ENCODE assay signal across 8 mouse cellular contexts in the genomic region with DNA sequence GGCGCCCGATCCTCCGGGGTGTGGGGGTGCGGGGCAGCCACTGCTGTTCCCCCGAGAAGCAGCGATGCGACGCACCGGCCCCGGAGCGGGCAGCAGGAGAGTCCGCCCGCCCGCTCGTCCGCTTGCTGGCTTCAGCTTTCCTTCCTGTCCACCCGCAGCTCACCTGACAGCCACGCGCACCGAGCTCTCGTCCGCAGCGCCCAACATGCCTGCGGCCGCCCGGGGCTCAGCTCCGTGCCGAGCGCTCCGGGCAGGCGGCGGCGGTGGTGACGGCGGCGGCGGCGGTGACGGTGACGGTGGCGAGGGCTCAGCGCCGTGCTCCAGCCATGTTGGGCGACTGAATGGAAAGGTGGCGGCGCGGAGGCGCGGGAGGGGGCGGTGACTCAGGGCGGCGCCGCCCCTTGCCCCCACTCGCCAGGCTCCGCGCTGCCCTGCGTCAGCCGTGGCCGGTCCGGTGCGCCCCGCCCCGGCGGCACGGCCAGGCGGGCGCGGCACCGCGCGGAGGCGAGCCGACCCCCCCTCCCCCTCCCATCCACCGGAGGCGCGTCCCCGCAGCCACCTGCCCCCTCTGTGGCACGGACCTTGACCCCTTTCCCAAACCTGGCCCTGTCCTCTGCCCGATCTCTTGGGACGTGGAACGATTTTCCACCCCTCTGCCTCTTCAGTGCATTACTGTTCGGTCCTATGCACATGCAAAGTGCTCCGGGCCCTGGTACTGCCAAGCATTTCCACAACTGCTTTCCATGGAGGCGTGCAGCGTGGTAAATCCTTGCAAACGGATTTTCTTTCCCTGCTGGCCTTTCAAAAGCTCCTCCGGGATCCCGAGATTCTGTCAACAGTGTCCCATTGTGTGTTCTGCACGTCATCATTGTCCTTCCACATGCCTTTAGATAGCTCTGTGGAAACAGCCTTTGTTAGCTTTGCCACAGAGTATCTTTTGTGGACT. TPM values are rescaled to one million over a fixed set of nuclear protein-coding genes. Genes with fewer than 3 reads are reported as not detected.
DNase-seq lines count a peak whose midpoint lies in the region; ATAC-seq and TF ChIP-seq lines count a peak whose summit lies in the region.

A gene (minus strand): TSS at position 453 of the 946 bp plus-strand sequence.

- peak within 1 kb of the TSS; percentile 98 for H3K4me3 ChIP-seq in forebrain, embryonic 15.5 days
- peak within 1 kb of the TSS; percentile 75 for H3K4me3 ChIP-seq in heart, postnatal 0 days (ENCODE audit: low read depth, low read length)
- H3K4me3 ChIP-seq in liver, embryonic 12.5 days = peak within 1 kb of the TSS; percentile 72

- no peak for TF ChIP-seq CTCF in heart, postnatal 0 days (IDR thresholded peaks at IDR 0.05; ENCODE audit: low read depth)

- peak within 1 kb of the TSS; percentile 99 for H3K9ac ChIP-seq in forebrain, embryonic 15.5 days (replicated peaks)
- H3K9ac ChIP-seq in heart, postnatal 0 days (replicated peaks; ENCODE audit: low read depth, low read length) = peak within 1 kb of the TSS; percentile 65
- H3K9ac ChIP-seq in liver, embryonic 12.5 days = peak within 1 kb of the TSS; percentile 75

- DNase-seq in ES-CJ7 (ENCODE audit: low read depth, low spot score) = peak; percentile 39
- DNase-seq in heart, postnatal 0 days (ENCODE audit: low spot score) = peak; percentile 75
- DNase-seq in kidney, postnatal 36 days = peak; percentile 77 to 88
- peak; percentile 80 for DNase-seq in neural tube, embryonic 10.5 days (ENCODE audit: extremely low spot score, low spot score)
- peak; percentile 58 for DNase-seq in testis, postnatal 14 days (ENCODE audit: low spot score)

- peak within 1 kb of the TSS; percentile 59 for H3K4me2 ChIP-seq in forebrain, embryonic 15.5 days (replicated peaks)
- H3K4me2 ChIP-seq in heart, postnatal 0 days (ENCODE audit: low read depth, low read length) = peak within 1 kb of the TSS; percentile 95
- H3K4me2 ChIP-seq in liver, embryonic 12.5 days = peak within 1 kb of the TSS; percentile 95

- H3K4me1 ChIP-seq in forebrain, embryonic 15.5 days = peaks cover 54% of the 10 kb centered on the region
- no peaks in the 10 kb centered on the region for H3K4me1 ChIP-seq in heart, postnatal 0 days (ENCODE audit: control insufficient read depth, insufficient read depth)
- 0 out of 2 replicates have a peak, but pooled peaks cover 9% of the 10 kb centered on the region for H3K4me1 ChIP-seq in liver, embryonic 12.5 days

- H3K27me3 ChIP-seq in forebrain, embryonic 15.5 days = no peaks in the 10 kb centered on the region
- H3K27me3 ChIP-seq in heart, postnatal 0 days (ENCODE audit: control insufficient read depth, insufficient read depth, low read length) = no peaks in the 10 kb centered on the region
- peaks cover 23% of the 10 kb centered on the region for H3K27me3 ChIP-seq in liver, embryonic 12.5 days (replicated peaks)

- under 1% methylated on average over 84 of the region's 89 CpGs for WGBS in forebrain, embryonic 15.5 days
- under 1% methylated on average over 62 of the region's 89 CpGs for WGBS in heart, postnatal 0 days
- 3% methylated on average over 76 of the region's 89 CpGs for WGBS in liver, embryonic 12.5 days (ENCODE audit: insufficient replicate concordance)

- no peaks in the 10 kb centered on the region for H3K9me3 ChIP-seq in forebrain, embryonic 15.5 days
- no peaks in the 10 kb centered on the region for H3K9me3 ChIP-seq in heart, postnatal 0 days (replicated peaks; ENCODE audit: control insufficient read depth, low read length)
- H3K9me3 ChIP-seq in liver, embryonic 12.5 days (replicated peaks) = no peaks in the 10 kb centered on the region

- peak; percentile 93 for ATAC-seq in cerebellum, adult (ENCODE audit: insufficient number of reproducible peaks, low FRiP score, low TSS enrichment)
- peak; percentile 91 for ATAC-seq in forebrain, embryonic 15.5 days (replicated peaks)
- peak; percentile 96 for ATAC-seq in heart, postnatal 0 days (ENCODE audit: insufficient read depth, low read depth)
- peak; percentile 88 for ATAC-seq in liver, embryonic 12.5 days

- peak within 1 kb of the TSS; percentile 100 for H3K27ac ChIP-seq in forebrain, embryonic 15.5 days (replicated peaks)
- H3K27ac ChIP-seq in heart, postnatal 0 days (ENCODE audit: low read depth) = peak within 1 kb of the TSS; percentile 77
- peak within 1 kb of the TSS; percentile 78 for H3K27ac ChIP-seq in liver, embryonic 12.5 days

- no peaks in the 10 kb centered on the region for H3K36me3 ChIP-seq in forebrain, embryonic 15.5 days
- H3K36me3 ChIP-seq in heart, postnatal 0 days (replicated peaks; ENCODE audit: control insufficient read depth, insufficient read depth, low read length) = no peaks in the 10 kb centered on the region
- no peaks in the 10 kb centered on the region for H3K36me3 ChIP-seq in liver, embryonic 12.5 days

- TF ChIP-seq EP300 in heart, postnatal 0 days (IDR thresholded peaks at IDR 0.05; ENCODE audit: low read depth) = no peak

RNA-seq across cellular contexts. Expression of the gene that starts here (rescaled TPM):
- 52.3 and 54.2 TPM in 2 replicates for polyA plus RNA-seq in forebrain, embryonic 15.5 days (2015; fragmentation: Nextera tagmentation; extraction: Ambion mirVana)
- total RNA-seq in heart, postnatal 0 days (2014; rRNA removed; ENCODE audit: low replicate concordance) = 3.2 and 4.0 TPM in 2 replicates
- 3.3 and 3.6 TPM in 2 replicates for polyA plus RNA-seq in heart, postnatal 0 days (2015; fragmentation: Nextera tagmentation; extraction: Ambion mirVana)
- 1.9 and 2.0 TPM in 2 replicates for polyA plus RNA-seq in liver, embryonic 12.5 days (2016; fragmentation: Nextera tagmentation; extraction: Ambion mirVana)

Comparison
In these comparisons a context has a peak if more than half of its experiments do, and no peak if none do; other contexts are left out.
1. Peak in every context shown above with its lines: DNase-seq, ATAC-seq, H3K4me3 ChIP-seq and H3K27ac ChIP-seq.
2. RNA of the gene that starts here (polyA plus RNA-seq): 52.3 to 54.2 TPM in forebrain, embryonic 15.5 days; 3.3 to 3.6 TPM in heart, postnatal 0 days and 1.9 to 2.0 TPM in liver, embryonic 12.5 days; every median in the first group is over 10 times any median in the second.